Mouse (Mus musculus) megakaryocyte, embryonic 14.5 days (primary cell): ENCODE results near the gene Pyroxd2.

ENCODE experiments used
- FLI1 ChIP-seq: IDR thresholded peaks from 2 replicates; pipeline ENCODE4 v1.6.1; 2012; ENCODE audit warnings: low read length, inconsistent platforms, mixed read lengths
- GATA1 ChIP-seq: IDR thresholded peaks from 3 replicates; pipeline ENCODE4 v1.6.1; 2012; ENCODE audit warnings: mixed read lengths, low read length, inconsistent platforms, borderline replicate concordance

DNA sequence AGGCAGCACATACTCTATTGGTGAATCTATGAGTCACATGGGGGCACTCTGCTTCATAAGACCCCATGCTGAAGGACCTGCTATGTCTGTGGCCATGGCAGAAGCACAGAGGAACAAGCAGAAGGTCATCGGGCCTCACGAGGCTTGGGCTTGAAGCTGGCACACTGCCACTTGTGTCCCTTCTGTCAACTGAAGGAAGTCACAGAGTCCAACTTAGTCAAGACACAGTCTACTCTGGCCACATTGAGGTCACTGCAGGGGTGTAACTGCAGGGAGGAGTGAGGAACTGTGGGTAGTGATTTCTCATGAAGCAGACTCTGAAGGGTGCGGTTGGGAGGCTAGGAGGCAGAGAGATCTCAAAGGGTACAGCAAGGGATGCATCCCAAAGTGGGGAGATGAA is 75.1 kb downstream of the Pyroxd2 start:
- no peak for TF ChIP-seq FLI1
- no peak for TF ChIP-seq GATA1
